Mouse (Mus musculus) B cell, adult 62 days (primary cell): ENCODE measurements around the gene Cadm2. TPM values are rescaled to one million over a fixed set of nuclear protein-coding genes. Genes with fewer than 3 reads are reported as not detected.

Experiments
- total RNA-seq: library from RNA; stranded (reverse); gene quantifications from 4 replicates; pipeline ENCODE4 v1.2.4, GENCODE M21; 2023

The Cadm2 gene
- total RNA-seq = not detected in 4 replicates

DNA sequence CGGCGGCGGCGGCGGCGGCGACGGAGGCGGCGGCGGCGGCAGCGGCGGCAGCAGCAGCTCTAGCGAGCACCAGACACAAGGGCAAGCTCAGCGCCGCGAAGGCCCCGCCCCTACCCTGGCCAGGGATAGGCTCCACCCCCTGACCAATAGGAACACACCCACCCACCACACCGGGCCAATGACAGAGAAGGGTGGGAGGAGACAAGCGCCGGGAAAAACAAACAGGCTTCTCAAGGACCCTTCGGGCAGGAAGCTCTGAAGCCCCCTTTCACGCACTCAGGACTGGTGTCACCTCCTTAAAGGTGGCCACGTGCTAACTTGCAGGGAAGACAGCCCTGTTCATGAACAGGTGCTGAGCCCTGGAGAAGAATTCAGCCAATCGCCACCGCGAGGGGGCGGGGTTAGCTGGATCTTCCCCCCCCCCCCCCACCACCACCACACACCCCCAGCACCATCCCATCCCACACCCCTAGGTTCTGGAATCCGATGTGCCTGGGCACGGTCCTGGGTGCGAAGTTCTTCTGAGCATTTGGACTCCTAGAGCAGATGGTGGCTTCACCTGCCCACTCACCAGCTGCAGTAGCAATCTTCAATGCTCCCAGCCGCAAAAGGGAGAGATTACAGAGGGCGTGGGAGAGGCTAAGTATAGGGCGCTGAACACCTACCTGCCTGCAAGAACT is at the start of gene Cadm2:
TSS of gene Cadm2 (minus strand) at position 83 of the 680 bp plus-strand sequence.

